Mouse (Mus musculus) hindbrain, embryonic 11.5 days (tissue): ENCODE measurements around the gene Zfp366. TPM values are rescaled to one million over a fixed set of nuclear protein-coding genes. Genes with fewer than 3 reads are reported as not detected.

ENCODE experiments used
- ATAC-seq: fragments of 200-750 bp; cut with Nextera tagmentation; 2 replicates; pipeline ENCODE4 v1.8.0; 2017; ENCODE audit warnings: mild to moderate bottlenecking, moderate TSS enrichment, moderate library complexity; ENCODE audit not compliant: low FRiP score
- DNase-seq: peaks from one replicate; pipeline ENCODE4 v3.0.0-alpha.2; 2015; ENCODE audit warnings: low spot score
- H3K27ac ChIP-seq: fragments of 300-500 bp; sonication (generic); 2 replicates; pipeline ENCODE4 v1.5.1; 2014; ENCODE audit warnings: mild to moderate bottlenecking, low read depth, low read length
- H3K27me3 ChIP-seq: fragments of 300-500 bp; sonication (generic); 2 replicates; pipeline ENCODE4 v1.6.1; 2014; ENCODE audit warnings: mild to moderate bottlenecking, low read length, moderate library complexity, mixed read lengths; ENCODE audit not compliant: control insufficient read depth, insufficient read depth
- H3K36me3 ChIP-seq: fragments of 300-500 bp; sonication (generic); 2 replicates; pipeline ENCODE4 v1.6.1; 2014; ENCODE audit warnings: mild to moderate bottlenecking, low read length, moderate library complexity, mixed read lengths; ENCODE audit not compliant: control insufficient read depth, insufficient read depth
- H3K4me1 ChIP-seq: fragments of 300-500 bp; sonication (generic); replicated peaks from 2 replicates; pipeline ENCODE4 v1.6.1; 2014; ENCODE audit warnings: low read length, mixed read lengths; ENCODE audit not compliant: control insufficient read depth, insufficient read depth
- H3K4me2 ChIP-seq: fragments of 300-500 bp; sonication (generic); replicated peaks from 2 replicates; pipeline ENCODE4 v1.6.1; 2014; ENCODE audit warnings: mild to moderate bottlenecking, low read depth, low read length
- H3K4me3 ChIP-seq: fragments of 300-500 bp; sonication (generic); 2 replicates; pipeline ENCODE4 v1.5.1; 2014; ENCODE audit warnings: low read depth, low read length
- H3K9ac ChIP-seq: fragments of 300-500 bp; sonication (generic); 2 replicates; pipeline ENCODE4 v1.6.1; 2014; ENCODE audit warnings: low read depth, low read length
- H3K9me3 ChIP-seq: fragments of 300-500 bp; sonication (generic); 2 replicates; pipeline ENCODE4 v1.6.1; 2016; ENCODE audit warnings: low read length; ENCODE audit not compliant: control insufficient read depth
- WGBS: fragments of 180-500 bp; shearing (Covaris S2); extraction: QIAGEN DNeasy Blood & Tissue Kit; methylation state at CpG from one replicate; pipeline ENCODE4 v1.1.7; 2014; 5-methylcytosine and 5-hydroxymethylcytosine counted together
- polyA plus RNA-seq: library from polyadenylated mRNA; unstranded; fragments of >200 nt; fragmentation: Nextera tagmentation; extraction: Ambion mirVana; gene quantifications from 2 replicates; pipeline ENCODE4 v1.2.1, GENCODE M21; 2014

Gene Zfp366
- polyA plus RNA-seq, 1 experiment from 2014 or later = 0.91 TPM

DNA sequence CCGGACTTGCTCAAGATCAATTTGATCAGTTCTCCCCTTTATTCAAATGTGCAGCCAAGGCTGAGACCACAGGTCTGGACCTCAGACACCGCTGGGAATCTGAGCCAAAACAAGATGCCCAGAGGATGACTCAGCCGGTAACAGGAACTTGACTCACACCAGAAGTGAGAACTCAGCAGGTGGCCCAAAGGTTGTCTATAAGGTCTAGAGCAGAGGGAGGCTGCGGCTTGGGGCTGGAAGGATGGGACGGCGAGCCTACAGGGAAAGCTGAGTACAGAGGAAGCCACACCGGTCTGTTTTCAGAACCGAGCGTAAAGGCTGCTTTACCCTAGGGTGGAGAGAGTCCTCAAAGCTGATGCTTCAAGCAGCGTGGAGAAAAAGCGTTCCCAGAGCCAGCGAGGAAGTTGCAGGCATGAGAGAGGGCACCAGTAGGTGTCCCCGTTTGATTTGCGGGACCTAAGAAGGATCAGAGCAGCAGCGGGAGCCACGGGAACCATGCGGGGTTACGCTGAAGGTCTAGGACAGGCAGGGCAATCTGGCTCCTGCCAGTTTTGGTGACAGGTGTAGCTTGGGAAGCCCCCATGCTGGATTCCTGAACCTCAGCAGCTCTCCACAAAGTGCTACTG lies 32.2 kb upstream of the Zfp366 start:
- Histone ChIP-seq H3K36me3 (no peaks in the 10 kb centered on the region), H3K9ac (no peak overlapping the region), H3K4me3 (no peak overlapping the region), H3K27me3 (no peaks in the 10 kb centered on the region), H3K9me3 (no peaks in the 10 kb centered on the region), H3K27ac (no peak overlapping the region), H3K4me1 (no peaks in the 10 kb centered on the region; the same call in 1 of the 2 replicates), H3K4me2 (0 out of 2 replicates have a peak overlapping the region, but pooled peaks have one; percentile 9)
- WGBS = 26% methylated on average over 18 of the region's 18 CpGs
- ATAC-seq (no peak), DNase-seq (peak; percentile 22)

DNA sequence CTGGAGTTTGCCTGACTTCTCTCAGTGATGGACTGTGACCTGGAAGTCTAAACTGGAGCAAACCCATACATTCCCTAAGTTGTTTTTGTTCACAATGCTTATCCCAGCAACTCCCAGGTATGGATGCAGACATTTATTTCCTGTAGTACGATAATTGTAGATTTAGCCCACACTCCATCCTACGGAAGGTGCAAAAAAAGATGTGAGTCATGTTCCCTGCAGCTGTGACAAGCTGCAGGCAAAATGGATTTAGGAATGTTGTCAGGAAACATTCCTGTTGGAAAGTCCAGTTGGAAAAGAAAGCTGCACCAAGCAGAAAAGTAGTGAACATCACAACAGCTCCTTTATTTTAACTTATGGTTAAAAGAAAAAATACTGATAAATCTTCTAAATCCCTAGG lies 26.9 kb upstream of the Zfp366 start:
- no peaks in the 10 kb centered on the region for H3K27me3 ChIP-seq
- no peaks in the 10 kb centered on the region for H3K36me3 ChIP-seq
- no peak for ATAC-seq
- no peak for DNase-seq
- no peak overlapping the region for H3K9ac ChIP-seq
- H3K9me3 ChIP-seq = no peaks in the 10 kb centered on the region
- 93% methylated on average over 2 of the region's 2 CpGs for WGBS
- H3K4me1 ChIP-seq = no peaks in the 10 kb centered on the region
- H3K27ac ChIP-seq = no peak overlapping the region
- H3K4me2 ChIP-seq = no peak overlapping the region
- no peak overlapping the region for H3K4me3 ChIP-seq

DNA sequence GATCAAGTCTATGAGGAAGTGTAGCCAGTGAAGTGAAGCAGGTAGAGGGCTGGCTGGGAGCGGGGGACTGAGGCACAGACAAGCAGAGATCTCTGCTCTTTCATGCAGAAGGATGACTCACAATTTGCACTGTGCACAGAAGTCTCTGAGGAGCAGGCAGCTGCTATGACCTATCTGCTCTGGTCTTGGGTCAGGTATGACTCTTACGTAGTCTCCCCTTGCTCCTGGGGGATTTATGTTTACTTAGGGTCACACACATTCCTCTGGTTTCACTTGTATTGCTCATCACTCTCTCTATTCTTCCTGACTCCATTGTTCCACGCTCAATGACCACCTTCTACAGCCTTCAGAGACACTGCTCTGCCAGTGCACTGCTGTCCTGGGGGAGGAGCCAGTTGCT lies 25.9 kb upstream of the Zfp366 start:
- no peaks in the 10 kb centered on the region for H3K9me3 ChIP-seq
- H3K4me3 ChIP-seq = no peak overlapping the region
- H3K4me2 ChIP-seq = no peak overlapping the region
- H3K27me3 ChIP-seq = no peaks in the 10 kb centered on the region
- H3K9ac ChIP-seq = no peak overlapping the region
- DNase-seq (no peak), ATAC-seq (no peak)
- WGBS = 79% methylated on average over 3 of the region's 3 CpGs
- H3K36me3 ChIP-seq = no peaks in the 10 kb centered on the region
- no peak overlapping the region for H3K27ac ChIP-seq
- H3K4me1 ChIP-seq = no peaks in the 10 kb centered on the region

DNA sequence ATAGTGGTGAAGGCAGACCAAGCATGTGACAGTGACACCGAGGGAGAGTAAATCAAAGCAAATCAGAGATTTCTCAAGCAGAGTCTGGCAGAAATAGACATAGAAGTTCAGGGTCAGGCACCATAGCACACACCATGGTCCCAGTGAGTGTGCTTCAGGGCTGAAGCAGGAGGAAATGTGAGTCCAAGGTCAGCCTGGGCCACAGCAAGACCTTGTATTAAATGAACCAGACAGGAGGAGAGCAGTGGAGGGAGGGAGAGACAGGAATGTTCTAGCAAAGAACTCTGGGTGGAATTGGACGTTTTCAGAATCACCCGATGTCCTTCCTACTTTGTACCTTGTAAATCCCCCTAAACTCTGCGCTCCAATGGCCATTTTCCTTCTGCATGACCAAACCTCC lies 21.6 kb upstream of the Zfp366 start:
- Histone ChIP-seq H3K27ac (no peak overlapping the region), H3K36me3 (no peaks in the 10 kb centered on the region), H3K4me2 (no peak overlapping the region), H3K9ac (no peak overlapping the region), H3K4me3 (no peak overlapping the region), H3K9me3 (no peaks in the 10 kb centered on the region), H3K27me3 (no peaks in the 10 kb centered on the region), H3K4me1 (no peaks in the 10 kb centered on the region)
- DNase-seq (no peak), ATAC-seq (no peak)
- 57% methylated on average over 4 of the region's 4 CpGs for WGBS

DNA sequence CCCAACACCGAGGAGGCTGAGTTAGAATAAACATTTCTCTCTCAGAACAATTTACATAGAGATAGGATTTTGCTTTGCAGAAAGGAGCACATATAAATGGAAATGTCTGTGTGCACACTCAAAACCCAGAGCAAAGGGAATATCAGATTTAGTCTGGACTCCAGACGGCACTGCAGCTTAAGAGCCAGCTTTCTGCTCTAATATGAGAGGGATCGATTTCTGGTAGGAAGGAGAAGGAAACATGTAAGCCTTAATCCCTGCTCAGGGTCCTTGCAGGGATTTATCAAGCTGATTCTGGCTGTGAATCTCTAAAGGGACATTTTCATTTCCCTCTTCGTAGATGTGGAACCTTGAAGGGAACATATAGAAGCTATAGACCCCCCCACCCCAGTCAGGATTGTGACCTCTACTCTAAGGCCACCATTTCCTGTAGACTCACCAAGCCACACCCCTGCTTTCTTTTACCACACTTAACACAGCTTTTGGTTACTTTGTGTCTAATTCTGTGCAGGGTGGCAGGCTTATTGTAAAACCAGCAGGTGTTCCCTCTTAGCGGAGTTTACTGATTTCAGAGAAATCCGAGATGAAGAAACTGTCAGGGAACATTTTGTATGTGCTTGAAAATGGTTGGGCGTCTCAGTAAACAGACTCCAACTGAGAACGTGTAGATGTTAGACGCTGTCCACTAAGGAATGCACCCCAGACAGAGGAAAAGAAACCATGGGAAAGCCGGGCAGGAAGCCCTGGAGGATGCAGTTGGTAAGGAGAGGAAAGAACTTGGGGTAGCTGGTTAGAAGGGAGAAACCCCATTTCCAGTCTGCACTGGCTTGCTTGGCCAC lies 20.9 kb upstream of the Zfp366 start:
- Histone ChIP-seq H3K4me2 (no peak overlapping the region), H3K4me3 (no peak overlapping the region), H3K4me1 (no peaks in the 10 kb centered on the region), H3K27ac (peak overlapping the region; percentile 39; the same call in 1 of the 2 replicates), H3K9ac (no peak overlapping the region), H3K9me3 (no peaks in the 10 kb centered on the region), H3K36me3 (no peaks in the 10 kb centered on the region), H3K27me3 (no peaks in the 10 kb centered on the region)
- 53% methylated on average over 10 of the region's 10 CpGs for WGBS
- DNase-seq (no peak), ATAC-seq (no peak)

DNA sequence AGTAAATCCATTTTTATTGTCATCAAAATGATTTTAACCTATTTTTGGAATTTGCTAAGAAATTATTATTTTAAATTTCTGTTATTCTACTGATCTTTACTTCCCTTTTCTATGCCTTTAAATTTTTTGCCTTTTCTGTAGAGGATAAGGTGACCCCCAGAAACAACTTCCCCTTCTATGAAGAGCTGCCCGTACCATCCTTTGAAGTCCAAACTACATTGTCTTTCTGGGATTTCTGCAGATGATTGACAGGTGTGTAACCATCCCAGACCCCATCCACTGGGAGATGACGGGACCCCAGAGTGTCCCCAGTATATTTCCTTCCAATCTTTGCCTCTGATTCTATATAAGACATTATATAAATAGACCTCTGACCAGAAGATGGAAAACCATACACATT lies 20.3 kb upstream of the Zfp366 start:
- no peak overlapping the region for H3K9ac ChIP-seq
- H3K4me2 ChIP-seq = no peak overlapping the region
- no peak overlapping the region for H3K27ac ChIP-seq
- H3K4me3 ChIP-seq = no peak overlapping the region
- DNase-seq (no peak), ATAC-seq (no peak)
- no peaks in the 10 kb centered on the region for H3K9me3 ChIP-seq
- H3K27me3 ChIP-seq = no peaks in the 10 kb centered on the region
- no peaks in the 10 kb centered on the region for H3K4me1 ChIP-seq
- WGBS = 74% methylated on average over 2 of the region's 2 CpGs
- no peaks in the 10 kb centered on the region for H3K36me3 ChIP-seq

DNA sequence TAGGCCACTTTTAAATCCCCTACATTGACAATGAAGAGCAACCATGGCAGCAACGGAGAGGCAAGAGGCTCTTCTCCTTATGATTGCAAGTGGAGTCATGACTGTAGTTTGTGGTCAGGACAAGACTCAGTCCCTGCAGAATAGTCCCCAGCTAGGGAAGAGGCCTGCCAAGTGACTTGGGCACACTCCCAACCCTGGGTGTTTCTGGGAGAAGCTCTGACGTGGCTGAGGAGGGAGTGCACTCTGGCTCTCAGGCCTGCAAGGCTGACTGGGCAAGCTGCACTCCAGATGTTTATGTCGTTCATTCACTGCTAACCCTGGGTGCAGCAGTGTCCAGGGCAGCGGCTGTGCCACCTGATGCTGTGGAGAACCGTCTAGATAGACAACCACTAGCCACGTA lies 15.2 kb upstream of the Zfp366 start:
- H3K9me3 ChIP-seq = no peaks in the 10 kb centered on the region
- H3K36me3 ChIP-seq = no peaks in the 10 kb centered on the region
- no peak overlapping the region for H3K4me2 ChIP-seq
- no peaks in the 10 kb centered on the region for H3K27me3 ChIP-seq
- H3K4me3 ChIP-seq = no peak overlapping the region
- no peak overlapping the region for H3K9ac ChIP-seq
- ATAC-seq (no peak), DNase-seq (no peak)
- WGBS = 77% methylated on average over 6 of the region's 6 CpGs
- H3K4me1 ChIP-seq = no peaks in the 10 kb centered on the region
- no peak overlapping the region for H3K27ac ChIP-seq

DNA sequence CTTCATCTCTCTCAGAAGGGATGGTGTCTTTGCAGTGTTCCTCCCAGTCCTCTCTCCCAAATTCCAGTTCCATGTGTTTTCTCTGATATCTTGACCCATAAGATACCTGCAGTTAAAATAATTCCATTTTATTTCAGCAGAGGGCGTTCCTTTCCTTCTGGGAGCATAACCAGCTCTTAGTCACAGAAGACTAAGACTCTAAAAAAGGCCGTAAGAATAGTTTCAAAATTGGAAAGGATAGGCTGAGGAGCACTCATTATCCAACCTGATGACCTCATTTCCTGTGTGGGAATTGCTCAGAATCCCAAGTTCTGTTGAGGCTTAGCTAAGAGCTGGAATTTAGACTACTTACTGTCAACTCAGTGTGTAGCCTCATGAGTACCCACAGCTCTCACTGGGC lies 14.3 kb upstream of the Zfp366 start:
- H3K36me3 ChIP-seq = no peaks in the 10 kb centered on the region
- no peaks in the 10 kb centered on the region for H3K27me3 ChIP-seq
- no peak overlapping the region for H3K27ac ChIP-seq
- H3K9me3 ChIP-seq = no peaks in the 10 kb centered on the region
- H3K4me1 ChIP-seq = no peaks in the 10 kb centered on the region
- no peak overlapping the region for H3K9ac ChIP-seq
- no peak overlapping the region for H3K4me3 ChIP-seq
- no peak overlapping the region for H3K4me2 ChIP-seq
- no peak for ATAC-seq
- 45% methylated on average over 2 of the region's 2 CpGs for WGBS
- no peak for DNase-seq

DNA sequence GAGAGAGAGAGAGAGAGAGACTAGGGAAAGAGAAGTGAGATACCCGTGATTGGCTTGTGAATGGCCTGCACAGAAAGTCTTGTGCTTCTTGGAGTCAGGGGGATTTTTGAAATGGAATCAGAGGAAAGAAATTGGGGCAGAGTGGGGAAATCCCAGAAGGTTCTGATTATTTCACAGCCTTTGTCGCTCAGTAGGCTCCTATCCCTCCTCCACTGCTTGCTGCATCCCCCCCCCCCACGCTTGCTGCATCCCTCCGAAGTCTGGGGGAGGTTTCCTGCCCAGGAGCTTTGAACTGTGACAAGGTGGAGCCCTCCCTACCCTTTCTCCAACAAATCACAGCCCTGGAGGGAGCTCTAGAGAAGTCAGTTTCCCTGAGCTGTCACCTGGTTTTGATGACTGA lies 10.8 kb upstream of the Zfp366 start:
- Histone ChIP-seq H3K4me2 (no peak overlapping the region), H3K9me3 (no peaks in the 10 kb centered on the region), H3K4me3 (no peak overlapping the region), H3K27me3 (no peaks in the 10 kb centered on the region), H3K36me3 (no peaks in the 10 kb centered on the region), H3K9ac (no peak overlapping the region), H3K4me1 (no peaks in the 10 kb centered on the region), H3K27ac (no peak overlapping the region)
- 27% methylated on average over 4 of the region's 4 CpGs for WGBS
- no peak for DNase-seq
- ATAC-seq = no peak
